In the genomic region with DNA sequence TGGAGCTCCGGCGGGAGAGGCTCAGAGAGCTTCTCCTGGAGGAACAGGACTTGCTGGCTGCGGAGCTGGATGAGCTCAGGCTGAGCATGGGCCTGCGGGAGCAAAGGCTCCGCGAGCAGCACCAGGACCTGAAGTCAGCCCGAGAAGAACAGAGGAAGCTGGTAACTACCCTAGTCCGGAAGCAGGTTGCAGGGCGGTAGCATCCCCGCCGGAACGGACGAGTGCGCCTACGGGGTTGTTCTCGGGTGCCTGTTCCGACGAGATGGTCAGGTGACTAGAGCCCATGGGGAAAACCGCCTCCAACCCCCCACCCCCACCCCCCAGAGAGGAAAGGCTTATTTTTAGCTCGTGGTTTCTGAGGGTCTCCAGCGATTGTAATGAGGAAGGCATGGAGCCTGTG, we compare ENCODE assay signal across 21 mouse cellular contexts. TPM values are rescaled to one million over a fixed set of nuclear protein-coding genes. Genes with fewer than 3 reads are reported as not detected.
DNase-seq lines count a peak whose midpoint lies in the region; ATAC-seq and TF ChIP-seq lines count a peak whose summit lies in the region.
"Had no signal": no experiment of that assay in that cellular context is flagged by ENCODE, and none has a peak within 500 bp of the region (broad histone marks: within the 10 kb centered on the region; RNA-seq: fewer than 3 reads in every experiment).

No protein-coding gene starts in this region.

- H3K27me3 ChIP-seq in spleen, adult 2 months (ENCODE audit: control insufficient read depth, insufficient read depth, low read length), result no peaks in the 10 kb centered on the region
- H3K27me3 ChIP-seq in intestine, embryonic 15.5 days (replicated peaks), result no peaks in the 10 kb centered on the region
- H3K27me3 ChIP-seq: CH12.LX; embryonic facial prominence, embryonic 13.5 days had no signal

- no peaks in the 10 kb centered on the region for H3K9me3 ChIP-seq in intestine, embryonic 15.5 days
- H3K9me3 ChIP-seq: embryonic facial prominence, embryonic 13.5 days; heart, embryonic 10.5 days; midbrain, embryonic 10.5 days had no signal

- H3K4me3 ChIP-seq in spleen, adult 2 months (ENCODE audit: extremely low read depth, insufficient read depth, insufficient read length), result peak overlapping the region; percentile 40; the same call in 1 of the 2 replicates
- H3K4me3 ChIP-seq in intestine, embryonic 15.5 days (replicated peaks), result no peak overlapping the region

- H3K9ac ChIP-seq in intestine, embryonic 15.5 days, result no peak overlapping the region

- DNase-seq in spleen, adult 2 months (ENCODE audit: low read depth in 1 of 2, low spot score in 2 of 2), result no peak
- no peak for DNase-seq in spleen, adult 12 weeks (ENCODE audit: low spot score)
- peak; percentile 11 for DNase-seq in T-cell, adult 2 months (ENCODE audit: low spot score)
- peak; percentile 42 for DNase-seq in naive thymus-derived CD4-positive, alpha-beta T cell, adult 2 months (ENCODE audit: low read depth)
- no peak for DNase-seq in right cerebral cortex, postnatal 25 days
- DNase-seq: adrenal gland, adult 2 months; cerebellum, postnatal 14 days; gastrocnemius, postnatal 36 days; kidney, adult 9 months; kidney, postnatal 25 days; lung, adult 18-20 months; lung, postnatal 36 days; retina, postnatal 1 day had no signal

- no peak for TF ChIP-seq CTCF in spleen, adult 2 months (IDR thresholded peaks at IDR 0.05; ENCODE audit: extremely low read depth, insufficient read depth, insufficient read length, insufficient replicate concordance)

- peak overlapping the region; percentile 39; the same call in 1 of the 2 replicates for H3K27ac ChIP-seq in spleen, adult 2 months (ENCODE audit: insufficient read depth, low read length)
- no peak overlapping the region for H3K27ac ChIP-seq in intestine, embryonic 15.5 days
- H3K27ac ChIP-seq: embryonic facial prominence, embryonic 13.5 days; heart, embryonic 10.5 days; midbrain, embryonic 10.5 days had no signal

- peak; percentile 32 for ATAC-seq in CD4-positive, CD25-positive, alpha-beta regulatory T cell, adult 4 months
- no peak for ATAC-seq in intestine, embryonic 15.5 days
- ATAC-seq: forebrain, embryonic 16.5 days; inflammation-experienced regulatory T-cells, adult 6 months had no signal

- TF ChIP-seq POLR2A in spleen, adult 2 months (IDR thresholded peaks at IDR 0.05; ENCODE audit: low read depth, low read length), result no peak

- peaks cover 3% of the 10 kb centered on the region for H3K36me3 ChIP-seq in spleen, adult 2 months (ENCODE audit: control insufficient read depth, insufficient read depth, low read length)
- 0 out of 2 replicates have a peak, but pooled peaks cover 7% of the 10 kb centered on the region for H3K36me3 ChIP-seq in intestine, embryonic 15.5 days

- 0 out of 2 replicates have a peak, but pooled peaks cover 3% of the 10 kb centered on the region for H3K4me1 ChIP-seq in spleen, adult 2 months (ENCODE audit: control insufficient read depth, insufficient read depth, insufficient read length)
- peaks cover 10% of the 10 kb centered on the region for H3K4me1 ChIP-seq in intestine, embryonic 15.5 days (replicated peaks)

- WGBS in spleen, adult 2 months, result 51% methylated on average over 21 of the region's 21 CpGs
- WGBS in intestine, embryonic 15.5 days, result 90% methylated on average over 21 of the region's 21 CpGs

- H3K4me2 ChIP-seq in intestine, embryonic 15.5 days (replicated peaks), result no peak overlapping the region

RNA-seq across cellular contexts. Expression of a gene that starts 1.8 kb away (rescaled TPM):
- 14.1 and 14.5 TPM in 2 replicates for polyA plus RNA-seq in spleen, adult 2 months (2012; rRNA removed)
- polyA plus RNA-seq in CD4-positive, CD25-positive, alpha-beta regulatory T cell, adult 4 months (2017; shearing (Covaris generic)), result 10 to 100 TPM in 1 of 2 experiments, 1 to 10 TPM in 1; 3.7 to 14.3 TPM
- 9.2 and 10.5 TPM in 2 replicates for polyA plus RNA-seq in intestine, embryonic 15.5 days (2015; fragmentation: Nextera tagmentation; extraction: Ambion mirVana)

RNA-seq across cellular contexts. Expression of a gene that starts 18.6 kb away (rescaled TPM):
- 134 and 163 TPM in 2 replicates for polyA plus RNA-seq in spleen, adult 2 months (2012; rRNA removed)
- 100 to 1,000 TPM; 217 to 251 TPM for polyA plus RNA-seq in CD4-positive, CD25-positive, alpha-beta regulatory T cell, adult 4 months (2017; shearing (Covaris generic))
- polyA plus RNA-seq in intestine, embryonic 15.5 days (2015; fragmentation: Nextera tagmentation; extraction: Ambion mirVana), result 99.7 and 103 TPM in 2 replicates

RNA-seq across cellular contexts. Expression of a gene that starts 51.1 kb away (rescaled TPM):
- 4.2 and 5.3 TPM in 2 replicates for polyA plus RNA-seq in spleen, adult 2 months (2012; rRNA removed)
- polyA plus RNA-seq in CD4-positive, CD25-positive, alpha-beta regulatory T cell, adult 4 months (2017; shearing (Covaris generic)), result 1 to 10 TPM in 1 of 2 experiments, under 1 TPM in 1; 0.13 to 1.4 TPM
- 0.92 and 1.0 TPM in 2 replicates for polyA plus RNA-seq in intestine, embryonic 15.5 days (2015; fragmentation: Nextera tagmentation; extraction: Ambion mirVana)

Comparison
In these comparisons a context has a peak if more than half of its experiments do, and no peak if none do; other contexts are left out.
1. DNase-seq: peak in T-cell, adult 2 months (single experiment) and naive thymus-derived CD4-positive, alpha-beta T cell, adult 2 months (single experiment); none in spleen, adult 2 months (0 of 2), spleen, adult 12 weeks (single experiment) and right cerebral cortex, postnatal 25 days (single experiment).